Mouse (Mus musculus): ENCODE measurements around the gene Agbl2.

GRCm38 (mm10) chr2:90810751-90811150, 28.2 kb downstream of the Agbl2 start:
- TF ChIP-seq POLR2A (IDR thresholded peaks at IDR 0.05; ENCODE audit: low read depth, low read length) (no peak), CTCF (IDR thresholded peaks at IDR 0.05; ENCODE audit: extremely low read depth, insufficient read depth, insufficient read length, insufficient replicate concordance) (no peak)

Data from spleen, adult 2 months (tissue).